Mouse (Mus musculus): ENCODE measurements around the gene Prr5. TPM values are rescaled to one million over a fixed set of nuclear protein-coding genes. Genes with fewer than 3 reads are reported as not detected.
A peak's percentile ranks its signal among the peaks of the same experiment; 100 is the strongest.

The Prr5 gene
- polyA plus RNA-seq, 1 experiment from 2014 or later, result 31.3 TPM

- 56% methylated on average over 6 of the region's 6 CpGs for WGBS
These were observed 29.8 kb upstream of the Prr5 start for GRCm38 (mm10) chr15:84639451-84640136.

GRCm38 (mm10) chr15:84640722-84641121 is 28.7 kb upstream of the Prr5 start:
- Histone ChIP-seq H3K4me2 (no peak overlapping the region), H3K9ac (no peak overlapping the region), H3K27ac (replicated peaks) (no peak overlapping the region), H3K36me3 (no peaks in the 10 kb centered on the region), H3K4me3 (no peak overlapping the region), H3K4me1 (replicated peaks) (no peaks in the 10 kb centered on the region), H3K27me3 (no peaks in the 10 kb centered on the region), H3K9me3 (no peaks in the 10 kb centered on the region)
- no peak for ATAC-seq (ENCODE audit: low FRiP score, low read depth)
- 66% methylated on average over 6 of the region's 6 CpGs for WGBS

More at GRCm38 (mm10) chr15:84639451-84640136, 29.8 kb upstream of the Prr5 start:
- no peaks in the 10 kb centered on the region for H3K9me3 ChIP-seq
- no peak overlapping the region for H3K9ac ChIP-seq
- H3K27me3 ChIP-seq, result no peaks in the 10 kb centered on the region
- ATAC-seq (ENCODE audit: low FRiP score, low read depth), result no peak
- no peak overlapping the region for H3K27ac ChIP-seq (replicated peaks)
- no peak overlapping the region for H3K4me2 ChIP-seq
- H3K4me1 ChIP-seq (replicated peaks), result no peaks in the 10 kb centered on the region
- H3K4me3 ChIP-seq, result no peak overlapping the region
- no peaks in the 10 kb centered on the region for H3K36me3 ChIP-seq

GRCm38 (mm10) chr15:84641127-84641526 is 28.3 kb upstream of the Prr5 start:
- 58% methylated on average over 5 of the region's 5 CpGs for WGBS
- Histone ChIP-seq H3K4me2 (no peak overlapping the region), H3K27ac (replicated peaks) (no peak overlapping the region), H3K36me3 (no peaks in the 10 kb centered on the region), H3K9me3 (no peaks in the 10 kb centered on the region), H3K27me3 (no peaks in the 10 kb centered on the region), H3K4me3 (no peak overlapping the region), H3K4me1 (replicated peaks) (no peaks in the 10 kb centered on the region), H3K9ac (no peak overlapping the region)
- no peak for ATAC-seq (ENCODE audit: low FRiP score, low read depth)

- H3K9me3 ChIP-seq, result no peaks in the 10 kb centered on the region
- ATAC-seq (ENCODE audit: low FRiP score, low read depth), result no peak
- H3K4me2 ChIP-seq, result no peak overlapping the region
- H3K36me3 ChIP-seq, result no peaks in the 10 kb centered on the region
- no peak overlapping the region for H3K4me3 ChIP-seq
- H3K27ac ChIP-seq (replicated peaks), result no peak overlapping the region
- no peaks in the 10 kb centered on the region for H3K27me3 ChIP-seq
- H3K4me1 ChIP-seq (replicated peaks), result no peaks in the 10 kb centered on the region
- WGBS, result 94% methylated on average over 1 of the region's 1 CpGs
- H3K9ac ChIP-seq, result no peak overlapping the region
These were observed 27.5 kb upstream of the Prr5 start for GRCm38 (mm10) chr15:84641948-84642347.

GRCm38 (mm10) chr15:84643178-84643577 is 26.2 kb upstream of the Prr5 start:
- no peaks in the 10 kb centered on the region for H3K4me1 ChIP-seq (replicated peaks)
- H3K9ac ChIP-seq, result no peak overlapping the region
- no peak overlapping the region for H3K4me2 ChIP-seq
- no peaks in the 10 kb centered on the region for H3K27me3 ChIP-seq
- H3K9me3 ChIP-seq, result no peaks in the 10 kb centered on the region
- no peak overlapping the region for H3K4me3 ChIP-seq
- no peak overlapping the region for H3K27ac ChIP-seq (replicated peaks)
- WGBS, result 21% methylated on average over 1 of the region's 1 CpGs
- H3K36me3 ChIP-seq, result no peaks in the 10 kb centered on the region
- ATAC-seq (ENCODE audit: low FRiP score, low read depth), result no peak

- H3K36me3 ChIP-seq, result no peaks in the 10 kb centered on the region
- ATAC-seq (ENCODE audit: low FRiP score, low read depth), result no peak
These were observed 17.9 kb upstream of the Prr5 start for GRCm38 (mm10) chr15:84651481-84651880.

GRCm38 (mm10) chr15:84653151-84653550 is 16.3 kb upstream of the Prr5 start:
- Histone ChIP-seq H3K4me3 (no peak overlapping the region), H3K36me3 (no peaks in the 10 kb centered on the region), H3K27me3 (no peaks in the 10 kb centered on the region), H3K9ac (no peak overlapping the region), H3K27ac (replicated peaks) (no peak overlapping the region), H3K9me3 (no peaks in the 10 kb centered on the region), H3K4me2 (no peak overlapping the region), H3K4me1 (replicated peaks) (peaks cover 29% of the 10 kb centered on the region)
- 95% methylated on average over 7 of the region's 7 CpGs for WGBS
- ATAC-seq (ENCODE audit: low FRiP score, low read depth), result no peak

More at GRCm38 (mm10) chr15:84651481-84651880, 17.9 kb upstream of the Prr5 start:
- H3K27ac ChIP-seq (replicated peaks), result no peak overlapping the region
- no peaks in the 10 kb centered on the region for H3K27me3 ChIP-seq
- 92% methylated on average over 6 of the region's 6 CpGs for WGBS
- H3K9me3 ChIP-seq, result no peaks in the 10 kb centered on the region
- H3K9ac ChIP-seq, result no peak overlapping the region
- H3K4me1 ChIP-seq (replicated peaks), result peaks cover 20% of the 10 kb centered on the region
- no peak overlapping the region for H3K4me2 ChIP-seq
- no peak overlapping the region for H3K4me3 ChIP-seq

- peak; percentile 85 for ATAC-seq (ENCODE audit: low FRiP score, low read depth)
- Histone ChIP-seq H3K27me3 (no peaks in the 10 kb centered on the region), H3K9ac (peak overlapping the region; percentile 49), H3K27ac (replicated peaks) (peak overlapping the region; percentile 87), H3K9me3 (no peaks in the 10 kb centered on the region), H3K4me1 (replicated peaks) (peaks cover 29% of the 10 kb centered on the region), H3K36me3 (no peaks in the 10 kb centered on the region), H3K4me3 (peak overlapping the region; percentile 36), H3K4me2 (peak overlapping the region; percentile 55)
- WGBS, result 4% methylated on average over 28 of the region's 28 CpGs
These were observed 15.1 kb upstream of the Prr5 start for GRCm38 (mm10) chr15:84653979-84654966.

- no peaks in the 10 kb centered on the region for H3K9me3 ChIP-seq
- WGBS, result 56% methylated on average over 10 of the region's 10 CpGs
- no peaks in the 10 kb centered on the region for H3K36me3 ChIP-seq
- H3K4me2 ChIP-seq, result peak overlapping the region; percentile 55; the same call in 1 of the 2 replicates
- H3K4me3 ChIP-seq, result no peak overlapping the region
- no peaks in the 10 kb centered on the region for H3K27me3 ChIP-seq
- no peak overlapping the region for H3K9ac ChIP-seq
- ATAC-seq (ENCODE audit: low FRiP score, low read depth), result no peak
- peak overlapping the region; percentile 87 for H3K27ac ChIP-seq (replicated peaks)
- peaks cover 29% of the 10 kb centered on the region for H3K4me1 ChIP-seq (replicated peaks)
These were observed 14.4 kb upstream of the Prr5 start for GRCm38 (mm10) chr15:84654975-84655374.

- H3K27me3 ChIP-seq, result no peaks in the 10 kb centered on the region
- no peak overlapping the region for H3K4me2 ChIP-seq
- peaks cover 29% of the 10 kb centered on the region for H3K4me1 ChIP-seq (replicated peaks)
- no peak for ATAC-seq (ENCODE audit: low FRiP score, low read depth)
- no peak overlapping the region for H3K4me3 ChIP-seq
- H3K9me3 ChIP-seq, result no peaks in the 10 kb centered on the region
- 95% methylated on average over 3 of the region's 3 CpGs for WGBS
- H3K27ac ChIP-seq (replicated peaks), result no peak overlapping the region
- H3K36me3 ChIP-seq, result no peaks in the 10 kb centered on the region
- no peak overlapping the region for H3K9ac ChIP-seq
These were observed 12.7 kb upstream of the Prr5 start for GRCm38 (mm10) chr15:84656689-84657088.

- no peak overlapping the region for H3K27ac ChIP-seq (replicated peaks)
These were observed 11.9 kb upstream of the Prr5 start for GRCm38 (mm10) chr15:84657384-84658064.

GRCm38 (mm10) chr15:84658655-84659054 is 10.8 kb upstream of the Prr5 start:
- H3K36me3 ChIP-seq, result no peaks in the 10 kb centered on the region
- peaks cover 38% of the 10 kb centered on the region for H3K4me1 ChIP-seq (replicated peaks)
- no peaks in the 10 kb centered on the region for H3K9me3 ChIP-seq
- no peak overlapping the region for H3K4me3 ChIP-seq
- no peak for ATAC-seq (ENCODE audit: low FRiP score, low read depth)
- no peak overlapping the region for H3K4me2 ChIP-seq
- WGBS, result 91% methylated on average over 5 of the region's 5 CpGs
- no peak overlapping the region for H3K27ac ChIP-seq (replicated peaks)
- no peak overlapping the region for H3K9ac ChIP-seq
- H3K27me3 ChIP-seq, result no peaks in the 10 kb centered on the region

More at GRCm38 (mm10) chr15:84657384-84658064, 11.9 kb upstream of the Prr5 start:
- Histone ChIP-seq H3K9ac (no peak overlapping the region), H3K4me3 (no peak overlapping the region), H3K4me2 (no peak overlapping the region), H3K4me1 (replicated peaks) (peaks cover 32% of the 10 kb centered on the region), H3K9me3 (no peaks in the 10 kb centered on the region), H3K27me3 (no peaks in the 10 kb centered on the region), H3K36me3 (no peaks in the 10 kb centered on the region)
- WGBS, result 38% methylated on average over 9 of the region's 9 CpGs
- ATAC-seq (ENCODE audit: low FRiP score, low read depth), result no peak

Measured in hindbrain, embryonic 15.5 days (tissue).